Mouse (Mus musculus): ENCODE measurements around the gene Vwf.

DNA sequence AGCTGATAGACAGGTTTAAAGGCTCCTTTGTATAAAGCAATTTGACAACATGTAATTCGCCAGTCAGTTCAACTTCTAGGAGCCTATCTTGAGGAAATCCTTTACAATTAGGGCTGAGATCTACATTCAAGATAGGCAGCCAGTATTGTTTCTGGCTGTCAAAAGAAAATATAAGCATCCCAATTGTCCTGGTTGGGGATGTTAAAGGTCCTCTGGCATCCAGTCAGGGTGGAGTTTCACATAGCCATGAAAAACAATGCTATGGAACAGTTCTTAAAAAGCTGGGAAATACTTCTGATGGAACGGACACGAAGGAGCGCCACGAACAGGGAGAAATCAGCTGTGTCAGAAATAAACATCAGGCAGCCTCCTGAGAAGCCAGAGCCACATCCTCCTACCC lies 11.6 kb upstream of the Vwf start:
- TF ChIP-seq CTCF (IDR thresholded peaks at IDR 0.05; ENCODE audit: borderline replicate concordance, insufficient read depth, low read depth, low read length) = no peak
- no peak for TF ChIP-seq POLR2A (IDR thresholded peaks at IDR 0.05; ENCODE audit: borderline replicate concordance, insufficient read depth, low read length)
